Mouse (Mus musculus): ENCODE data around the gene Chchd6. TPM values are rescaled to one million over a fixed set of nuclear protein-coding genes. Genes with fewer than 3 reads are reported as not detected.

The Chchd6 gene
- polyA plus RNA-seq, 1 experiment from 2014 or later = 91.4 TPM

DNA sequence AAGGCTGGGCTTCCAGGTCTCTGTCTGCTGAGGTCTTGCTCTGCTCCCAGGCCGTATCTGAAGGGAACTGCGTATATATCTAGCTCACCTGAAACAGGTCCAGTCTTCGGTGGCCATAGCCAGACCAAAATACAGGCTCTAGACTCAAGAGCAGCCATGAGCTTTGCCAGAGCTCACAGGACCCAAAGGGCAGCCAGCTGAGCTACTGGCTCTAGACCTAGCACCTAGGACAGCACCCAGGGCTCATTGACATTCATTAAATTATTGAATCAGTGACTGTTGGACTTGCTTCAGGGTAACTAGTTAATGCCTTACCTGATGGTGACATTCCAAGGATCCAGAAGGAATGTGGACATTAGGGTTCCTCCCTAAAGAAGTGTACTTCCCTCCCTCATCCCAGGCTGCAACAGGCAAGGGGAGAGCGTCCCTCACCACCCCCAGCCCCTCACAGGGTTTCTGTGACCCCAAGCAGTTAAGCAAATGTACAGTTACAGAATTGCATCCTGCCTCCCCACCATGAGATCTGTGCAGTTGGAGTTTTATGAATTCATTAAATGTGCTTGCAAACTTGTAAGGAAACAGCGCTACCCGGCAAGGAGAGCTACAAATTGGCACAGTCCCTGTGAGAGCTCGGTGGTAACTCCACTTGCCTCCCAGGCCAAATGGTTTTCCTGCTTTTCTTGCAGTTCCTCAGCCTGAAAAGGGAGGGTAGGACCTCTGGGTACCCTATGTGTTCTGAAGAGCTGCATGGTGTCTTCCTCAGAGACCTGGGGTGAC is 19.3 kb upstream of the Chchd6 start:
- Histone ChIP-seq H3K9me3 (replicated peaks) (no peaks in the 10 kb centered on the region), H3K36me3 (no peaks in the 10 kb centered on the region), H3K4me1 (peaks cover 35% of the 10 kb centered on the region), H3K27me3 (ENCODE audit: low read depth, poor library complexity, severe bottlenecking) (no peaks in the 10 kb centered on the region), H3K27ac (replicated peaks) (peak overlapping the region; percentile 83), H3K4me3 (no peak overlapping the region)
- DNase-seq (ENCODE audit: low spot score) = no peak
- 85% methylated on average over 7 of the region's 7 CpGs for WGBS

DNA sequence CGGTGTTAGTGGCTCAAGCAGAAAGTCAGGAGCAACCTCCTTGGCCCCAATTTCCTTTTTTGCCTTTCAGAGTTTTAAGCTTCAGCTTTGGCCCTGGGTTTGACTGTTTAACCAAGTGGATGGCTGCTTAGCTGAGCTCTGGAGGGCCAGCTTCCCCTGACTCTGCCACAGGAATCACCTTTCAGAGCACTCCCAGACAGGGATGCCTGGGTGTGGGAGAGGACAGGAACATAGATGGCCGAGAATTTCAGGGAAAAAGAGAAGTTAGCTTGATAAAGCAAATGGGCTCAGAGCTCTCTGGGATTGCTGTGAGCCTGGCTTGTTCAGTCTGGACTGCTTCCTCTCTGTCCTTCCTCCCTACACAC is 18.6 kb upstream of the Chchd6 start:
- H3K9me3 ChIP-seq (replicated peaks) = no peaks in the 10 kb centered on the region
- WGBS = 32% methylated on average over 2 of the region's 2 CpGs
- H3K36me3 ChIP-seq = no peaks in the 10 kb centered on the region
- H3K4me3 ChIP-seq = no peak overlapping the region
- H3K27me3 ChIP-seq (ENCODE audit: low read depth, poor library complexity, severe bottlenecking) = no peaks in the 10 kb centered on the region
- H3K27ac ChIP-seq (replicated peaks) = peak overlapping the region; percentile 83
- DNase-seq (ENCODE audit: low spot score) = no peak
- H3K4me1 ChIP-seq = peaks cover 35% of the 10 kb centered on the region

DNA sequence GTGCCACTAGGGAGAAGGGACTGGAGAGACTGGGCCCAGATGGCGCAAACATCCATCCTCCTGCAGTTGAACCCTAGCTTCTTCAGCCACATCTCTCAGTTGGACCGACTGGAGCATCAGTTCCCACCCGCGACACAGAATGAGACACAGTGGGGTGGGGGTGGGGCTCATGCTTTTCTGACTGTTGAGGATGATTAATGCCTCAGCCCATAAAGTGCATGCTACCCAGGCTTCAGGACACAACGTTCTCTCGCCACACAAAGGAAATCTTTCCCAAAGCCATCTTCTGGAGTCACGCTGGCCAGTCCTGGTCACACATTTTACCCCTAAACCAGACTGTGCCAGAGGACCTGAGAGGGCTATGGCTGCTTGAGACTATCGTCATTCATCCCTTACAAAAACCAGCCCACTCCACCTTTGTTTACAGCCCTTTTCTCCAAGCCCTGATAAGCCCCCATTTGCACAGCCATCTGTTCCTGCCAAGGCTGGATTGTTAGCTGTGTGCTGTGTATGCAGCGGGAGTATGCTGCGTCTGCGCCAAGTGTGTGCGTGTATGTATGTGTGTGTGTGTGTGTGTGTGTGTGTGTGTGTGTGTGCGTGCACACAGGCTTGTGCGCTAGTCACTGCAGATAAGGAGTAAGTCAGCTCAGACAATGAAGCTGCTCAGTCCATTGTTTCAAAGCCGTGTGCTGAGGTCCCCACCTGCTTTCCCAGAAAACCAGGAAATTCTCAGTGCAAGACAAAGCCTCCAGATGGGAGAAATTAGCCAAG is 18.1 kb upstream of the Chchd6 start:
- Histone ChIP-seq H3K27ac (replicated peaks) (peak overlapping the region; percentile 83), H3K4me3 (no peak overlapping the region), H3K9me3 (replicated peaks) (no peaks in the 10 kb centered on the region), H3K4me1 (peaks cover 35% of the 10 kb centered on the region), H3K27me3 (ENCODE audit: low read depth, poor library complexity, severe bottlenecking) (no peaks in the 10 kb centered on the region), H3K36me3 (no peaks in the 10 kb centered on the region)
- peak; percentile 63 for DNase-seq (ENCODE audit: low spot score)
- WGBS = 67% methylated on average over 15 of the region's 15 CpGs

DNA sequence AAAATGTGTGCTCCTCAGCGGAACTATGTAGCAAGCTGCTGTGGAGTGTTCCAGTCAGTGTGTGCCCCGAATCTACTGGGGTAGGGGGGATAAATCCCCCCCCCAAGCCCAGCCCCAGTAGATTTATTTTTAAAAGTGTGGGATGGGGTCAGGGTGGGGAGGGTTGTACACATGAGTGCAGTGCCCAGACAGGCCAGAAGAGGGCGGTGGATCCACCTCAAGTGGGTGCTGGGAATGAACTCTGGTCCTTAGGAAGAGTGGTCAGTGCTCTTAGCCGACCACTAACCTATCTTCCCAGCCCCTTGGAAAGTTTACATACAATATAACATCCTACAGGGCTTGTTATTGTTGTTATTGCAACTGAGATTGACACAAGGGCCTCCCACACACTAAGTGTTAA is 12.5 kb upstream of the Chchd6 start:
- Histone ChIP-seq H3K4me3 (no peak overlapping the region), H3K27ac (replicated peaks) (no peak overlapping the region), H3K27me3 (ENCODE audit: low read depth, poor library complexity, severe bottlenecking) (no peaks in the 10 kb centered on the region), H3K9me3 (replicated peaks) (no peaks in the 10 kb centered on the region), H3K36me3 (no peaks in the 10 kb centered on the region), H3K4me1 (peaks cover 9% of the 10 kb centered on the region)
- no peak for DNase-seq (ENCODE audit: low spot score)
- WGBS = 47% methylated on average over 4 of the region's 4 CpGs

DNA sequence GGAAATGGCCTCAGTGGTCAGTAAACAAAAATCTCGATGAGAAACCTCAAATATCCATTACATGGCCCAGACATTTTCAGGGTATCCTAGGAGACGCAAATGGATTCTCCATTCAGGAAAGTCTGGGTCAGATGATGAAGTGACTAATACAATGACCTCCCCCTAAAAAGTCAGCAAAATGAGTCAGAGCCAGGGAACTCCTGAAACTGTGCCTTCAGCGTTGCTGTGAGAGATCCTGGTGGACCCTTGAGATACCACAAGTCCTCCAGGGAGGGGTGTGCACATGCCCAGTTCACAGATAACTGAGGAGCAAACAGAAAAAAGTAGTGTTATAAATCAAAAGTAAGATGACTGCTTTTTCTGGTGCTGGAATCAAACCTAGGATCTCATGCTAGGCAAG is 10.6 kb upstream of the Chchd6 start:
- no peak overlapping the region for H3K27ac ChIP-seq (replicated peaks)
- no peaks in the 10 kb centered on the region for H3K9me3 ChIP-seq (replicated peaks)
- H3K4me1 ChIP-seq = peaks cover 3% of the 10 kb centered on the region; the same call in 1 of the 2 replicates
- no peaks in the 10 kb centered on the region for H3K36me3 ChIP-seq
- WGBS = 63% methylated on average over 3 of the region's 3 CpGs
- DNase-seq (ENCODE audit: low spot score) = no peak
- no peak overlapping the region for H3K4me3 ChIP-seq
- H3K27me3 ChIP-seq (ENCODE audit: low read depth, poor library complexity, severe bottlenecking) = no peaks in the 10 kb centered on the region

DNA sequence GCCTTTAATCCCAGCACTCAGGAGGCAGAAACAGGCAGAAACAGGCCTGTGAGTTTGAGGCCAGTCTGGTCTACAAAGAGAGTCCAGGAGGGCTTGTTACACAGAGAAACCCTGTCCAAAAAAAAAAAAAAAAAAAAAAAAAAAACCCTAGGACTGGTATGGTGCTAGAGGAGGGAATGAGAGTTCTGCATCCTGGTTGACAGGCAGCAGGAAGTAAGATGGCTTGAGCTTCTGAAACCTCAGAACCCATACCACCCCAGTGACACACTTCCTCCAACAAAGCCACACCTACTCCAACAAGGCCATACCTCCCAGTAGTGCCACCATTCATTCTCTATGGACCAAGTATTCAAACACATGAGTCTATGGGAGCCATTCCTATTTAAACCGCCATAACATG is 1.1 kb upstream of the Chchd6 start:
- 92% methylated on average over 1 of the region's 1 CpGs for WGBS
- Histone ChIP-seq H3K4me3 (no peak overlapping the region), H3K4me1 (peaks cover 13% of the 10 kb centered on the region), H3K27me3 (ENCODE audit: low read depth, poor library complexity, severe bottlenecking) (no peaks in the 10 kb centered on the region), H3K27ac (replicated peaks) (no peak overlapping the region), H3K36me3 (no peaks in the 10 kb centered on the region), H3K9me3 (replicated peaks) (peaks cover 10% of the 10 kb centered on the region)
- no peak for DNase-seq (ENCODE audit: low spot score)

DNA sequence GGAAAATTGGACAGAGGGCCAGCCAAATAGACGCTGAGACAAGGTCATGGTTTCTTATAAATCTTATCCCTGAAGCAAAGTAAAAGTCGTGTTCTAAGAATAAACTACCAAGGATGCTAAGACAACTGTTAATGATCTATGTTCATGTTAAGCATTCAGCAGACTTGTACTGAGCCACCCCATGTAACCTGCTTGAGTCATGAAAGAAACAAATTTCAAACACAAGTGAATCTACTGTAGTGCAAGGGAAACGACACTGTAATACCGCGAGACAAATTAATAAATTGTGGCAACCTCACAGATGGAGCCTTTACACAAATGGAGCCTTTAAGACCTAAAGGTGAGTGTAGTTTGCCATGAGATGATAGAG is 310 bp upstream of the Chchd6 start:
- Histone ChIP-seq H3K9me3 (replicated peaks) (peaks cover 9% of the 10 kb centered on the region), H3K27ac (replicated peaks) (no peak overlapping the region), H3K4me3 (peak overlapping the region; percentile 82), H3K27me3 (ENCODE audit: low read depth, poor library complexity, severe bottlenecking) (no peaks in the 10 kb centered on the region), H3K4me1 (peaks cover 13% of the 10 kb centered on the region), H3K36me3 (no peaks in the 10 kb centered on the region)
- no peak for DNase-seq (ENCODE audit: low spot score)
- 24% methylated on average over 5 of the region's 5 CpGs for WGBS

DNA sequence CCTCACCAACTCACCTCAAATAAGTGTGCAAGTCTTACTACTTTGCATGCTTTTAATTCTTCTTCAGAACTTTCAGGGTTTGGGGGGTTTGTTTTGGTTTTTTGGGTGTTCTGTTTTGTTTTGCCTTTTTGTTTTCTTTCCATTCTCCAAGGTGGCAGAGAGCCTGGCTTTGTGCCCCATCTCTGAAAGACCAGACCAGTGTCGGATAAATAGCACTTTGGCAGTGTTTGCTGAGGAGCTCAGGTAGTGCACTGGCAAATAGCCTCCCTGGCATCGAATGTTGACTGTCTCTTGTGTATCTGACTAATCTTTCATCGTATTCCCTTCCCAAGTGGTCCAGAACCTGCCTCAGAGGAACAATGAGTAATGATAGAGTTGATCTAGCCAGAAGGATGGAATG is 3.4 kb downstream of the Chchd6 start:
- 91% methylated on average over 3 of the region's 3 CpGs for WGBS
- no peak overlapping the region for H3K4me3 ChIP-seq
- DNase-seq (ENCODE audit: low spot score) = no peak
- no peak overlapping the region for H3K27ac ChIP-seq (replicated peaks)
- H3K36me3 ChIP-seq = no peaks in the 10 kb centered on the region
- H3K9me3 ChIP-seq (replicated peaks) = no peaks in the 10 kb centered on the region
- peaks cover 13% of the 10 kb centered on the region for H3K4me1 ChIP-seq
- no peaks in the 10 kb centered on the region for H3K27me3 ChIP-seq (ENCODE audit: low read depth, poor library complexity, severe bottlenecking)

DNA sequence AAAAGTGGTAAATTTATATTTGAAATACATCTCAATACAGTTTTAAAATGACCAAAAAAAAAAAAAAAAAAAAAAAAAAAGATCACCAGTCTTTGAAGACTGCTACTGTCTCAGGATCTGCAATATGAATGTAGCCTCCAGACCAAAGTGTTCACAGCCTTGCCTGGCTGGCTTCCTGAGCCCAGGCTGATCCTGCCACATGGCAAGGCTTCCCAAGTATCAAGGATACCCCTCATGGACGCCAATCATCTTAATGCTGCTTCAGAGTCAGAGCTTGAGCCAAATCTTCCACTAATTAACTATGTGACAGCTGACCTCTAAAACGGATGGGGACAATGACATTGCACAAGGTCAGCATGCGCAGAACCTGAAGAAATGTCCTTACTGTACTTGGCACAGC is 3.9 kb downstream of the Chchd6 start:
- 83% methylated on average over 3 of the region's 3 CpGs for WGBS
- H3K4me1 ChIP-seq = peaks cover 15% of the 10 kb centered on the region
- no peaks in the 10 kb centered on the region for H3K9me3 ChIP-seq (replicated peaks)
- no peak overlapping the region for H3K4me3 ChIP-seq
- no peak for DNase-seq (ENCODE audit: low spot score)
- no peaks in the 10 kb centered on the region for H3K36me3 ChIP-seq
- H3K27ac ChIP-seq (replicated peaks) = no peak overlapping the region
- H3K27me3 ChIP-seq (ENCODE audit: low read depth, poor library complexity, severe bottlenecking) = no peaks in the 10 kb centered on the region

DNA sequence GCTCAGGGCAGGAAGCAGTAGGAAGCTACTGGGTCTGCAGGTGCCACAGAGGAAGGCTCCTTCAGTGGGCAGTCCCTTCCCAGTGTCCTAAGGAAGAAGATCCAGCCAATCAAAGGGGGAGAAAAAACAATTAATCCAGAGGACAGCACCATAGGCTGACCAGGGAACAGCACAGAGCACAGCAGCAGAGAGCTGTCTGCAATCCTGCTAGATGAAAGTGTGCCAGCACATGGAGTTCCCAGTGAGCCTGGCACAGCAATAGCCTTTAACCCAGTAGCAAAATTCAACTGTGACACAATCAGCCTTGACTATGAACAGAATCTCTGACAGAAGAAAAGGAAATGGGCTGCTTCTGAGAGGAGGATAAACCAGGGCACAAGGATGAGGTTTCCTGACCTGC is 9.8 kb downstream of the Chchd6 start:
- DNase-seq (ENCODE audit: low spot score) = no peak
- Histone ChIP-seq H3K4me3 (no peak overlapping the region), H3K36me3 (no peaks in the 10 kb centered on the region), H3K9me3 (replicated peaks) (no peaks in the 10 kb centered on the region), H3K4me1 (peaks cover 25% of the 10 kb centered on the region), H3K27me3 (ENCODE audit: low read depth, poor library complexity, severe bottlenecking) (no peaks in the 10 kb centered on the region), H3K27ac (replicated peaks) (peak overlapping the region; percentile 70)

DNA sequence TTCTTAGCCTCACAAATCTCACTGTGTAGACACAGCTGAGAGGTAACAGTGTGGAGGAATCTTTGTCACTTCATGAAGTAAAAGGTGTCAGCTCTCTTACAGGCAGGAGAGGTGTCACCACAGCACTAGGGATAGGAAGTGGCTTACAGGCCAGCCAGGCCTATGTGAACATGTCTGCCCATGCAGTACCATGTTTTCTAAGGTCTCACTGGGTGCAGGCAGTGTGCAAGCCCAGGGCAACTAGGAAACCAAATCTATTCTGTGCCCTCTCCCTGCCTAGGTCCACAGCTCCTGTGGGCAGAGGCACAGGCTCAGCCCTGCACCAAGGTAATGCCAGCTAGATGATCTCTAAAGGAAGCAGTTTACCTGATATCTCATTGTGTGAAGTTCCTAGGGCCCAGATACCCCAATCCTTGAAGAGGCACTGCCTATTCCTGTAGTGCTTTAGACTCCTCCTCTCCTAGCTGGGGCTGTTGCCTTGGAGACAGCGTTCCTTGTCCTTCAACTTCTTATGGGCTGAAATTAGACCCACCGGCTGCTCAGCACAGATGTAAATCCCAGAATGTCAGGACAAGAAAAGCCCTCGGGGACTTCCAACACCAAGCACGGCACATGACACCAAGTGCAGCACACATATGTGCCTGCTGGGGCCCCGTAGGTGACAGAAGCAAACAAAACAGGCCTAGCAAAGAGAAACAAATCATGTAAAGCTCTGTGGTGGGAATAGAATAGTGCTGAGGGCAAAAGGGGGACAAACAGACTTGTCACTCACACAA is 10.6 kb downstream of the Chchd6 start:
- H3K36me3 ChIP-seq = no peaks in the 10 kb centered on the region
- H3K4me3 ChIP-seq = no peak overlapping the region
- DNase-seq (ENCODE audit: low spot score) = peak; percentile 36
- H3K4me1 ChIP-seq = peaks cover 25% of the 10 kb centered on the region
- H3K27ac ChIP-seq (replicated peaks) = peak overlapping the region; percentile 52
- WGBS = 42% methylated on average over 5 of the region's 5 CpGs
- H3K9me3 ChIP-seq (replicated peaks) = no peaks in the 10 kb centered on the region
- H3K27me3 ChIP-seq (ENCODE audit: low read depth, poor library complexity, severe bottlenecking) = no peaks in the 10 kb centered on the region

DNA sequence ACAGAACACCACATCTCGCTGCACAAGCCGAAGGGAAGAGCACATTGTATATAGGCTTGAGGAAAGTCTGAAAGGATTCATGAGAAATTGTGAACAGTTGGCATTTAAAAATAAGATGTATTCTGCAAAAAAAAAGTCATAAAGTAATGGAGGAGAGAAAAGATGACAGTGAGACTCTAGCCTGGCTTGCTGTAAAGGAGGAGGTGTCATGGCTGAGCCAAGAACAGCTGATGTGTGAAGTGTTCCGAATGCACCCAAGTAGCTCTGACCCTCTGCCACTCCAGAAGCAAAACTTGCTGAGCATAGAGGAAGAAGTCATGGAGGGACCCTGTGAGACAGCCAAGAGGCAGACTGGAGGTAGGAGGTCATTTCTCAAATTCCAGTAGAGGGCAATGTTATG is 12.3 kb downstream of the Chchd6 start:
- Histone ChIP-seq H3K27ac (replicated peaks) (no peak overlapping the region), H3K4me1 (peaks cover 25% of the 10 kb centered on the region), H3K27me3 (ENCODE audit: low read depth, poor library complexity, severe bottlenecking) (no peaks in the 10 kb centered on the region), H3K9me3 (replicated peaks) (no peaks in the 10 kb centered on the region), H3K36me3 (no peaks in the 10 kb centered on the region), H3K4me3 (no peak overlapping the region)
- WGBS = 93% methylated on average over 3 of the region's 3 CpGs
- no peak for DNase-seq (ENCODE audit: low spot score)

DNA sequence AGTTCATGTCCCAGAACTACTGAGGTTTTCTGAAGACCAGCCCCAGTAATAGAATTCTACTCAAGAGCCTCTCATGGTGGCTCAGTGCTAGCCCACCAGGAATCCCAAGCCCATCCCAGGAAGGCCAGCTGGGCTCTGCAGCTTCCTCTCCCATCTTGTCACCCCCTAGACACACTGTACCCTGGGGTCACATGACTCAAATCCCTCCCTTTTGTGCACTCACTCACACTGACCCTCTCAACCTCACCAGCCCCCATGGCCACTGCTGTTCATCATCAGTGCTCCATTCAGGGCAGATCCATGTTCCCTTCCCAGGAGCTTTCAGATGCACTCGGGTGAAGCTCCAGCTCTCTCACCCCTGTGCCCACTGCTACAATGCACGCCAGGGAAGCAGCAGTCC is 20.8 kb downstream of the Chchd6 start:
- WGBS = 56% methylated on average over 2 of the region's 2 CpGs
- Histone ChIP-seq H3K27ac (replicated peaks) (peak overlapping the region; percentile 88), H3K4me3 (no peak overlapping the region), H3K36me3 (peaks cover 4% of the 10 kb centered on the region; the same call in 1 of the 2 replicates), H3K9me3 (replicated peaks) (no peaks in the 10 kb centered on the region), H3K27me3 (ENCODE audit: low read depth, poor library complexity, severe bottlenecking) (no peaks in the 10 kb centered on the region), H3K4me1 (peaks cover 32% of the 10 kb centered on the region)
- DNase-seq (ENCODE audit: low spot score) = no peak
